Mouse (Mus musculus) c-Kit-positive CD71-positive TER-119-positive erythroid progenitor cells, embryonic 14.5 days (primary cell): Measurements from ENCODE around the gene Det1.

Experiments
- DNase-seq: peaks from one replicate; pipeline ENCODE4 v3.0.0-alpha.2; 2013; ENCODE audit warnings: low spot score

Gene Det1

DNA sequence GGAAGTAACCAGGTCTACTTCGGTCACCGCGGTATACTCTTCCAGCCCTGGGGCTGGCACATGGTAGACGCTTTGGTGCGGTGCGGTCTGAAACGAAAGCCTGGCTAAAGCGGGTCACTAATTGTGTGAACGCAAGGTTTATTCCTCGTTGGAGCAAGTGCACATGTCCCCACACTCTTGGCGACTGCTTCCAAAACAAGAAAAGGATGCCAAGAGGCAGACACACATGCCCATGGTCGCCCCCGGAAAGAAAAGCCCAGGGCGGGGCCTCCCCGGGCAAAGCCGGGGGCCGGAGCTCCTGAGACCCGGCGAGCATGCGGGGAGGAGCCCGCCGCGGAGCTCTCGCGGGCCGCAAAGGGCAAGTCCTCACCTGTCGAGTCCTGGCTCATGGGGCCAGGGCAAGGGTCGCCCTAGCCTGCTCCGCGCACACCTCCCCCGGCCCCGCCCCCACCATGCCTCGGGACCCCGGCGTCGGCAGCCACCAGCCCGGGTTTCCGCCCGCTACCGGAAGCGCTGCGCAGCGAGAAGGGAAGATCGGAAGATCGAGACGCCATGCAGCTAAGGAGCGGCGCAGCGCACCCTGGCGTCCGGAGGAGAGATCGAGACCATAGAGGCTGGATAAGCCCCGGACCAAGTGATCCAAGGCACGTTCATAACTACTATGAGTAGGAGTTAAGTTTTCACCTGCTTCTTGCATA, at the start of gene Det1:
Gene Det1, minus strand, starts transcription at position 527 of the 698 bp plus-strand sequence.
- peak; percentile 90 for DNase-seq

DNA sequence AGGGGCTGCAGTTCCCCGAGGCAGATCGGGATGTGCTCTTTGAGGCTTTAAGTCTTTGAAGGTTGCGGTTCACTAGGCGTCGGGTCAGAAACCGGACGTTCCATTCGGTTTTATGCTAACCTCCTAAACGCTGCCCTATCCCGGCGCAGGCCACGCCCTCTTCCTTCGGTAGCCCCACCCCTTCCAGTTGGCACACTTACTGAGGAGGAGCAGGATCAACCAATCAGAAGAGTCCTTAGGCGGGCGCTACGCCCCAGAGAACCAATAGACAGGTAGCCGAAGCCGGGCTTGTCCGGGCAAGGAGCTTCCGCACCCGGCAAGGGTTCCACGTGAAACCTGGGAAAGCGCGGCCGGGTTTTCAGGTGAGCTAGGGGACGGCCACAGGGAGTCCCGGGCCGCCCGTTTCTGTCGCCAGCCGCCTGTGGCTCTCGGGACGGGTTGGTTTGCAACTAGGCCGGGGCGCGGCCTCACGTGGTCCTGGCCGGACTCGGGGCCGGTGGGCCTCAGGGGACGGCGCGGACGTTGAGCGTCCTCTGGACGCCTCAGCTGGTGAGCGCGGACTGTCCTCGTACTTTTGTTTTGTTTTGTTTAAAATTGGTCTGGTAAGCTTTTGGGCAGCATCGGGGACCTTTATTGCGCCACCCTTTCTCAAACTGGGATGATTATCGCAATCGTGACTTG, 48.7 kb upstream of the Det1 start, which contains the start of gene Aen:
Gene Aen, plus strand, starts transcription at position 202 of the 681 bp plus-strand sequence.
- DNase-seq: peak; percentile 99

DNA sequence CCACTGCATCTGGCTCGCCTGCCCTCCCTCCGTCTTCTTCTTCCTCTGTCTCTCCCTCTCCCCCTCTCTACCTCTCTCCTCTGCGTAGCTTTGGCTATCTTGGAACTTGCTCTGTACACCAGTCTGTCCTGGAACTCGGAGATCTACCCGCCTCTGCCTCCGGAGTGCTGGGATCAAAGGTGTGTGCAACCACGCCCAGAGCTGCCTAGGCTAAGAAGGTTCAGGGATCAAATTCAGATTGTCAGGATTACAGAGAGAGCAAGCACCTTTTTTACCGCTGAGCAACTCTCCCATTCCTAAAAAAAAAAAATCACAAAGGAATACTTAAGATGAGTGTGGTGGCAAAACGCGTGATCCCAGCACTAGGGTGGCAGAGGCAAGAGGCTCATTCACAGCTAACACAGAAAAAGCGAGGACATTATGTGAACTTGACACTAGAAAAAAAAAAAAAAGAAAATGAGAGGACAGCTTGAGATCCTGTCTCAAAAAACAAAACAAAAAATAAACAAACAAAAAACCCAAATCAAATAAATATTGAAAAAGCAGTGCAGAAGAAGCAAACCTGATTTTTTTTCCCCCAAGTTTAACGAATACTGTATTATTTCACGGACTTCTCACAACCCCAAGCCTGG, 48.1 kb upstream of the Det1 start:
- no peak for DNase-seq

DNA sequence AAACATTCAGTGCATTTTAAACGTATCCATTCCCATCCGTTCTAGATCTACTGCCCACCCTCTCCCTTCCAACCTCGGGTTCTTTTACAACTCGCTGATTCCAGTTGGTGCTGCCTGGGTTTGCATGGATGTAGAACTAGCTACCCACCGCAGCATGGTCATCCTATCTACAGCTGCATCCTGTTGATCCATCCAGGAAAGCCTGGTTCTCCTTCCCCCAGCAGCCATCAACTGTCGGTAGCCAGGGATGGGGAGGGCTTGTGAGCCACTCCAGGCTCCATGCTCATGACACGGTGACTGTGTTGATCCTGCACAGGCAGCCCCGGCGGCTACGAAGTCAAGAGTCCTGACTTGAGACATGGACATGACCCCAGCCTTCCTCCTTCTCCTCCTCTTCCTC, 46.9 kb upstream of the Det1 start:
- no peak for DNase-seq

DNA sequence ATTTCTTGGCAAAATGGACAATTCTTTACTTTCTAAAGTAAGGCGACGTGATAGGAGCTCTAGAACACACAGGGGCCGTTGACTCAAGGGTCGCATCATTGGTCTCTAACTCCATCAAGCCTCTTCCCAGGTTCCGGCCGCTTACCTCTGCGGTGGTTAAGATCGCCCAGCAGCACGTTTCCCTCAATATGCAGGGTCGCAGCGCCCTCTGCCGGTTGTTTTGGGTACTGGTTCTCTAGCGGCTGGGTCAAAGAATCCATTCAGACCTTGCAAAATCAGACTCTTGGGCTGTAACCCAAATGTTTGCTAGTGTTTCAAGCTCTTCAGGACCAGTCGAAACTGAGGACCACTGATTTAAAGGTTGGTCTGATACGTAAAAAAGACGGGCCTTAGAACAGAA, 43.6 kb upstream of the Det1 start:
- peak; percentile 79 for DNase-seq

DNA sequence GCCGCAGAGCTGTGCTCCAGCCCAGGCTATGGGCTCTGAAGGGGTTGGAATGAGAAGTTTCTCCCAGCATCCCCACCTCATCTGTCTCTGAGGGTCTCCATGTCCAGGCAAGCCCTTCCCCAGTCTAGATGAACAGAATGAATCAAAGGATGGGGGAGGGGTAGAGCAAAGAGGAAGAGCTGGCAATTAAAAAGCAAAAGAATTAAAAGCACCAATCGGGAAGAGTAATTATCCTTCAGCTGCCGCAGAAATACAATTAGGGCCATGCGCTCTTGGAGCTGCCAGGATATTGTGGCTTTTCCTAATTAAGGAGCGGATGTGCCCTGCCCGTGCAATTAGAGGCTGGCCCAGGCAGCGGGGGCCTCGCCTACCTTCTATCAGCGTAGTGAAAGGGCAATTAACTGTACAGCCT, 40.4 kb upstream of the Det1 start:
- DNase-seq: no peak

DNA sequence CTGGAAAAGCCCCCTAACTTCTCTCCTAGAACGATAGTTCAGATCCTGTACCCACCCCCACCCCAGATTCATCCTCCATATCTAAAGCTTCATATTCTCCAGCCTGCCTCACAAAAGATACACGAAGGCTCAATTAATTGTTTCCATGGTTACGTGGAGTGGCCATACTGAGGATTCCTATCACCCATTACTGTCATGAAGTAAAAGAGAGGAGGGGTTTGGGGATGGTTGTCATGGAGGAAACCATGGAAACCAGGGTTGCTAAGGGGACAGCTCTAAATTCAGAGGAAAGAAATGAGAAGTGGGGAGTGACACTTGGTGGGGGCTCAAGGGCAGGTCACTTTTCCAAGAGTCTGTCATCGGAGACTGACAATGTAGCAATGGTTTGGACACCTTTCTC, 39.4 kb upstream of the Det1 start:
- no peak for DNase-seq

DNA sequence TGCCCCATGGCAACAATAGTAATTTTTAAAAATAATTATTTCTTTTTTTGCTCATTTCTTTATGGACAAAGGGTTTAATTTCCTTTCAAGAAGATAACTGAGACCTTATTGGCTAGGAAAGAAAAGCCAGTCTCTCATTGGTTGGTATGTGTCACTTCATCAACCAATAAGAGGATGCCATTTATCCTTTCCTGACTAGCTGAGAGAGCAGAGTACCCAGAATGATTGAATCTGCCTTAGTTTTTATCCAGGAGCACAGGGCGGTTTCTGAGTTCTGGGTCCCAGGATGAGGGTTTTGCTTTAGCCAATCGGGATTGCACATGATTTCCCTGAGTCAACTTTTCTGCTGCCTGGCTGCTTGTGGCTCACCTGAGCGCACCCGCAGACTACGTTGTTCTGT, 38.3 kb upstream of the Det1 start:
- no peak for DNase-seq

DNA sequence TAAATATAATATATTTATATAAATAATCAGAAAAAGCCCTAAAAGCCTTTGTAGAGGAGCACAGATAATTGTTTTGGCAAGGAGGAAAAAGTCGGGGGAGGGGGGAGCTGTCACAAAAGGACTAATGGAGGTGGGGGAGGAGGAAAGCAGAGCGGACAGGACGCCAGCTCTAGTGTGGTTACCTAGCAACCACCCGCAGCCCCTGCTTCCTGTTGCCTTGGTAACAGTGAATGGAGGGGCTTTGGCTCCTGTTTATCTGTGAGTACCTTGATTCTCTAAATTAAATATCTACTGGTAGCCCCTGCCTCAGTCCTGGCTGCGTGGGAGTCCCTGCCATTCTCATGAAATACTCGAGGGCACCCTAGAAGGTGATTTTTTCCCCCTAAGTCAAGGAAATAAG, 37.1 kb upstream of the Det1 start:
- no peak for DNase-seq

DNA sequence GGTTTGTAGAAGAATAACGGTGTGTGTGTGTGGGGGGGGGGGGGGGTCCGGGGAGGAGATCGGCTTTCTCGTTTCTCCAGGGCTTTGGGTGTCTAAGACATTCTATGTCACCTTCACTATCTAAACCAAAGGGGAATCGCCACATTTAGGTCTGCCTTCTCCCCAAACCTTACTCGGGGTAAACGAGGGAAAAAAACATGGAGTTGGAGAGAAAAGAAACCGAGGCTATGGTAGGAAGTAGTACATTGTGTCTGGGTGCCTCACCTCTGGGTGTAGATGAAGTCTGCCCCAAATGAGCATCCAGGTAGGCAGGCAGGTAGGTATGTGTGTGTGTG, 36.6 kb upstream of the Det1 start:
- DNase-seq: no peak

DNA sequence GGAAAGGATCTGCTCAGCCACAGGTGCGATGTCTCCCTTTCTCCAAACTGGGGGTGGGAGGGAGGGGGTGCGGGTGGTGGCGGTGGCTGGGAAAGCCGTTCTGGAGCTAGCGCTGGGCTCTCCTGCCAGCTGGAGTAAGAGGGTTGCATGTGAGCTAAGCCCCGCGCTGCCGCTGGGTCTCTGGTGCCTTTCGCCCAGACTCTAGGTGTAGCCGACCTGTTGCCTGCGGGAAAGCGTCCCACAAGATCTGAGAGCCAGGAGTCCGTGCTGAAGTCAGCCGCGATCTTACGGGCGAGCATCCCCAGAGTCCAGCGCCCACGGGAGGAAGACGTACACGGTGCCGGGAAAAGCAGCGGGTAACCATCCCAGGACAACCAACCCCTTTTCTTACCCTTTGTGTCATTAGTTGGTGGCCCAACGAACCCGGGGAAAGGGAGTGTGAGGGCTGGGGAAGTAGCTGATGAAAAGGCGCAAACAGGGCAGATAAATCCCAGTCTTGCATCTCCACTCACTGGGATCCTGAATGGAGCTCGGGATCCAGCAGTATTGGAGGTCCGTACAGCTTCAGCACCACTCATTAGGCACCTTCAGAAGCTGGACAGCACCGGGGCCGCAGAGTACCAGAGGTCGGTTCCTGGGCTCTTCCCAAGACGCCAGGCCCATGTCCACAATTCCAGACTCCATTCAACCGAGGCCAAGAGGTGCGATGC, 36.1 kb upstream of the Det1 start:
- DNase-seq: no peak

DNA sequence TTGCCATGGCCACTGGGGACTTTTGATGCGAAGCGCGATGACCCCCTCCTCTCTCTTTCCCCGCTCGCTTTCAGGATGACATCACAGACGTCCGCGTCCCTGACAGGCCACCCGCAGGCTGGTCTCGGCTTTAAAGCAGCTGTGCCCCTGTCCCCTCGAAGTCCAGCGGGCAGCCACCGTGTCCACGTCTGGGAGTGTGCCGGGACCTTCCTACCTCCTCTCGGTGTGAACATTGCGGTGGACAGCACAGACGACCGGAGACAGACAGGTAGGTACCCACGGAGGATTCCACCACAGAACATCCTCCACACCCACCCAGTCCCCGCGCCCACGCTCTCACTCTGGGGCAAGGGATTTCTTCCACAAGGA, 35.4 kb upstream of the Det1 start:
- DNase-seq: no peak

DNA sequence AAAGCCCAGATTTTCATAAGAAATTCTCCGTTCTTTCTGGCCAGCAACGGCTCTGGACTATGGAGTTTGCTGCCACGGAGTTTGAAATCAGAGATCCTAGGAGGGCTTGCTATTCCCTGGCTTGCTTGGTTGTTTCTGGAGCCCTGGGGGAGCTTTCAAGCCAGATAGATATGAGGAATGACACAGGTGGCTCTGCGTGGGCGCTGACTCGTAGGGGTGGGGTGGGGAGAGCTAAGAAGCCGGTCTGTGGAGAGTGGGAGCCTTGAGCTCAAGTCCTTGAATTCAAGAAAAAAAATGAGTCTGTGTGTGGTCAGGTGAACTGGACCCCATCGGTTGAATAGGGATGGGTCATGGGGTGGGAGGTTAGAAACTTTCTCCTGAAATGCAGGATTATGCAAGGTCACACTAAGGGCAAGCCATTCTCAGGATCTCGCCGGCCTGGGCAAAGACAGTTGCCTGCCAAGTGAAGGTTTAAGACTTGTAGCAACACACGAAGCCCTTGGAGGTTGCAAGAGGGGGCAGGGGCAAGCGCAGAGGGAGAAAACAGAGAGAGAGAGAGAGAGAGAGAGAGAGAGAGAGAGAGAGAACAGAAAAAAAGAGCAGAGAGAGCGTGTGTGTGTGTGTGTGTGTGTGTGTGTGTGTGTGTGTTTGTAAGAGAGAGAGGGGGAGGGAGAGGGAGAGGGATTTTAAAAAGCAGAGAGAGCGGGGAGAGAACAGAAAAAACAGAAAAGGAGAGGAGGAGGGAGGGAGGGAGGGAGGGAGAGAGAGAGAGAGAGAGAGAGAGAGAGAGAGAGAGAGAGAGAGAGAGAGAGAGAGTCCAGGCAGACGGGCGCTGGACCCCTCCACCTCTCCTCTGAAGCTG, 34.8 kb upstream of the Det1 start:
- DNase-seq: no peak

DNA sequence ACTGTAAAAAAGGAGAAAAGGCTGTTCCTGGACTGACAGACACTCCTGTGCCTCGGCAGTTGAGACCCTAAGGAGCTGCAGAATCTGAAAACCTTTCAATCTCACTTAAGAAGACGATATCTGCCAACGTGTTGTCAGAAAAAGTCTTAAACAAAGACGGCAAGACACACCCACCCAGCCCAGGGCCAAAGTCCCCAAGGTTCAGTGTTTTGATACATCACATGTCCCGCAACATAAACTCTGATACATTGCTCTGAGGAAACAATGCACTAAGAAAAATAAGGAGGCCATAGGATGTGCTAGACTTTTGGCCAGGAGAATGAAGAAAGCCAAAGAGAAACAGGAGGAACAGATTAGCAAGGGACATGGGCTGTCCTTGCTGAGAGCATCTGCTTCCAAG, 25.8 kb upstream of the Det1 start:
- DNase-seq: no peak

DNA sequence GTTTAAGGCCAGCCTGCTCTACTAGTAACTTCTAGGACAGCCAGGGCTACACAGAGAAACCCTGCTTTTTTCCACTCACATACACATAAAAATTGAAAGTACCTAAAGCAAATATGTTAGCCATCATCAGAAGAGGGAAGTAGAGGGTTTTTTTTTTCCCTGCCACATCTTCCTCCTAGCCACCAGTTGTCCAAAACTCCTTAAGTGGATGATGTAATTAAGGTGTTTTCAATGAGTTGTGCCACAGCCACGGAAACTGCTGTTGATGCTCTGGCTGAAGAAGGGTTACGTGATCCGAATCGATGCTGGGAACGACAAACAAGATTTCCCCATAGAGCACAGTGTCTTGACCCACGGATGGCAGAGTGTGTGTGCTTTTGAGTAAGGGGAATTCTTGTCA, 25.3 kb upstream of the Det1 start:
- DNase-seq: no peak

DNA sequence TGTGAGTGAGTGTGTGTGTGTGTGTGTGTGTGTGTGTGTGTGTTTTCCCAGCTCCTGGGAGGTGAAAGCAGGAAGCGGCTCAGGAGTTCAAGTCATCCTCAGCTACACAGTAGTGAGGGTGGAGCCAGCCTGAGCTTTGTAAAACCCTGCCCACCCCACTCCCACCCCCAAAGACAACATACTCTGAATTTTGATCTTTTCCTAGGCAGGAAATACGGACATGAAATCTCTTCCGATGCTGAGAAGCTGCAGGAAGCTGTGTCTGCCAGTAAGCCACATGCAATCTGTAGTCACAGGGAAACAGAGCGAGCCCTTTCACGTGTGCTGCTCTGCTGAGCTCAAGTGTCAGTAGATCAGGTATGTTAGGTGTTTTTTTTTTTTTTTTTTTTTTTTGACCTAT, 21.7 kb upstream of the Det1 start:
- no peak for DNase-seq

DNA sequence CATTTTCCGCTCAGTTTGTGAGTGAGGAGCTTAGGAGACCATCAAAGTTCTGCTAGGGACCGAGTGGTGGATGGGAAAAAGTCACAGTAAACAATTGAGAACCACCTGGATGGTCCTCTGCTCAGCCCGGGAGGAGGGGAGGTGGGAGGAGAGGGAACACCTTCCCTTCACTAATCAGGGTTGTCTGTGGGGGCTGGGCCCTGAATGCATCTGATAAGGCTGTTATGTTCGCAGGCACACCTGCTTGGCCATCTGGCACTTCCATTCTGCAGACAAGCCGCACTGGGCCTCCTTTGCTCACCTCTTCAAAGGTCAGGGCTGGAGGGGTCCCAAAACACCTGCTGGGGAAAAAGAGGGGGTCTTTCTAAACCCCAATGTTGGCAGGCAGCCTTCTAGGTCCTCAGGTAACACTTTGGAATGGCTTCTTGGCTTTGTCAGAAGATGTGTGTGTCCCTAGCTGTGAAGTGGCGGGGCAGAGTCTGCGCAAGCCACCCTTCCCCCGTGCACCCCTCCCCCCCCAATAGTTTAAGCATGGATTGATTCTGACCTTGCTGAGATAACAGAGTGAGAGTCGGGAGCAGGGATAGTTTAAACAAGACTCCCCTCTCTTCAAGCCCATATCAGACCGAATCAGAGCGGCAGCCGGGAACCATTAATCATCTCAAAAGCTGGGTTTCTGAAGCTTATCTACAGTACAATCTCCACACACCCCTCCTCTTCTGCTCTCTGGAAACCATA, 18.3 kb upstream of the Det1 start:
- DNase-seq: no peak

DNA sequence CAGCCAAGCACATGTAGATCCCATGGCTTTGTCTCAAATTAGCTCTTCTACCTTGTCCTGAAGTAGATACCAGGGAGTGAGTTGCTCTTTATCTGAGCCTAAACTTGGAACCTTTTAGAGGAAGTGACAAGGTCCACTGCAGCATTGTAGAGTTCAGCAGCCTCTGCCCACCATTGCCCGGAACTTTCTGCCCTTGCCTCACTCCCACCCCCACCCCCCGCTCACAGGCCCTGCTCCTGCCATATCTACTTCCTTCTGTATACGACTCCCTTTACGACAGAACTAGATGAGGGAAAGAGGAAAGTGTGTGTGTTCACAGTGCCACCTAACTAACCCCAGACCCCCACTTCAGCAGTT, 17.4 kb upstream of the Det1 start:
- DNase-seq: no peak

DNA sequence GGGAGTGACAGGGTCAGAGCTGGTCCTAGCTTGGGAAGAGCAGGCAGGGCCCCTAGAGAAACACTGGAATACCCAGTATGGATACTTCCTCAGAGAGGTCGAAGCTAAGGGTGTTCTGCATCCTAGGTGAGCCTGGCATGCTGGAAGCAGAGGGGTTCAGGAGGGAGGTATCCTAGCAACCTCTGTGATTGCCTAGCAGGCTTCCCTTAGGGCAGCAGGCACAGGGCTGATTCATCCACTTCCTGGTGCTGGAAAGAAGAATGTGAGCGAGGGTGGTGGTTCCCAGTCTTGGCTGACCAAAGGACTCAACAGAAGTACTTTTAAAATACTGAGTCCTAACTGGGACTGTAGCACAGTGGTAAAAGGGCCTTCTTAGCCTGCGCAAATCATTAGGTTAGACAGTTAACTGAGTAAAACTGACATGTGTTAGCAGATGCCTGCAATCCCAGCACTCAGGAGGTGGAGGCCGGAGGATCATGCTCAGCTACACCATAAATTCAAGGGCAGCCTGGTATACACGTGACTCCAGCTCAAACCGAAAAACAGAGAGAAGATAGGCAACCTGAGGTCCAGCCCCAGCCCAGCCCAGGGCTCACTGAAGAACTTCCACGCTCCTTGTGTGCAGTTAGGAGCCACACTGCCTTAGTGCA, 16.9 kb upstream of the Det1 start:
- no peak for DNase-seq

DNA sequence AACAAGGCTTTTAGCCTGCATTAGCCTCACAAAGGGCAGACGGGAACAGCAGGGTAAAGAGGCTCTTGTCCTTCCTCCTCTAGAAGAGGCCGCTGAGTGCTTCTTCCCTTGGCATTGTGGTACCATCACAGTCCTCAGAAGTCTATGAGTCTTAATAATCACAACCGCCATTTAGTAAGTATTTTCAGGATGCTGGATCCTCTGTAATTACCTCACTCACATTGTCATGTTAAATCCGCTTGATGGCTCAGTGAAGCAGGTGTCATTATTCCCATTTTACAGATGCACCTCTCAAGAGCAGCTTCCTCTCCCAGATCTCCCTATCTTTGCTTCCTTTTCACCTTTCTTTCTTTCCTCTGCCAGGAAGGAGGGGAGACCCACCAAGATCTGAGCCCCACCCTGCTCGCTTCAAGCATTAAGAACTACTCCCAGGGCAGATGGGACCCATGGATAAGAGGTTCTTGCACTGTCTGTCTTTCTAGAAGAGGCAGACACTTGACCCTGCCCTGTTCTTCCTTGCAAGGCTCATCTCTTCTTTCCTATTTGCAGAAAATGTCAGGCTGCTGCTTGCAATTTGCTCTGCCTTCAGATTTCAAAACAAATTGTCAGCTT, 8.1 kb upstream of the Det1 start:
- peak; percentile 45 for DNase-seq
